Mouse (Mus musculus): ENCODE measurements at regions not wholly inside any gene's neighbourhood (a gene's known extent, or its start where the extent isn't known, plus 50 kb on each side); places are given as distances from the start of the nearest gene placed in this dataset.

DNA sequence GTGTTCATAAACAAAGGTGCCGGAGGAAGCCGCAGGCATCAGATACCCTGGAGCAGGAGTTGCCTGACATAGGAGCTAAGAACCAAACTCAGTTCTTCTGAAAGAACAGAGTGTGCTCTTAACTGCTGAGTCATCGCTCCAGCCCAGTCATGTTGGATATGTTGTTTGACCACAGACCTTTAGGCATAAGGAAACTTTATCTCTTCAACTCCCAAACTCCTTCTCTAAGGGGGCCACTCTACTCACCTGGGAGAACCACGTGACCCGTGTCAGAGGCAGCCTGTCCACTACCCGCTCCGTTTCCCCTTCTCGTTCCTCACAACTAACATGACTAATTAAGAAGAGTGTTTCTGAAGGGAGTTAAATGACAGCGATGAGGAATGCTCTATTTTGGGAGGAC is 103.2 kb downstream of the Hlx start:
- TF ChIP-seq POLR2A (IDR thresholded peaks at IDR 0.05; ENCODE audit: insufficient read length, low read depth) (no peak), MAX (IDR thresholded peaks at IDR 0.05; ENCODE audit: low read depth) (no peak)
